Mouse (Mus musculus) liver, adult (tissue): Measurements from ENCODE around the gene Nacad.

Experiments used
- GATA4 ChIP-seq: IDR thresholded peaks from 2 replicates; pipeline ENCODE4 v1.6.1; 2014; ENCODE audit warnings: mild to moderate bottlenecking, low read length; ENCODE audit not compliant: insufficient replicate concordance

Nacad gene

GRCm38 (mm10) chr11:6566496-6566895, 39.4 kb downstream of the Nacad start:
- no peak for TF ChIP-seq GATA4

GRCm38 (mm10) chr11:6563201-6563600, 42.7 kb downstream of the Nacad start:
- TF ChIP-seq GATA4, result no peak

DNA sequence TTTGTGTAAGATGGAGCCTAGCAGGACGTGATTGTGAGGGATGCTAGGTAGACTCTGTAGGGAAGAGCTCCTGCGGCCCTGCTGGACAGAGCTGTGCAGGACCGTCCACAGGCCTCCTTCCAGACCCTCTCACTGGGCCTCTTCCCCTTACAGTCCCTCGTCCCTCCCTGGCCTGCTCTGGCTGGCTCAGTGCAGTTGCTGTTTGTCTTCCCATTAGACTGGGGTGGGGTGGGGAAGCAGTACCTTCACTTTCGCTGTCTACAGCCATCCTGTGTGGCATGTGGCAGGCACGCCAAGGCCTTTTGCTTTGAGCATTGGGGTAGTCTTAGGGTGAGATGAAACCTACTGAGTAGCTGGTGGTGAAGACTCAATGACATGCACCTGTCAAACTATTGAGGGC, 43.5 kb downstream of the Nacad start:
- no peak for TF ChIP-seq GATA4

GRCm38 (mm10) chr11:6561474-6561873, 44.4 kb downstream of the Nacad start:
- no peak for TF ChIP-seq GATA4

DNA sequence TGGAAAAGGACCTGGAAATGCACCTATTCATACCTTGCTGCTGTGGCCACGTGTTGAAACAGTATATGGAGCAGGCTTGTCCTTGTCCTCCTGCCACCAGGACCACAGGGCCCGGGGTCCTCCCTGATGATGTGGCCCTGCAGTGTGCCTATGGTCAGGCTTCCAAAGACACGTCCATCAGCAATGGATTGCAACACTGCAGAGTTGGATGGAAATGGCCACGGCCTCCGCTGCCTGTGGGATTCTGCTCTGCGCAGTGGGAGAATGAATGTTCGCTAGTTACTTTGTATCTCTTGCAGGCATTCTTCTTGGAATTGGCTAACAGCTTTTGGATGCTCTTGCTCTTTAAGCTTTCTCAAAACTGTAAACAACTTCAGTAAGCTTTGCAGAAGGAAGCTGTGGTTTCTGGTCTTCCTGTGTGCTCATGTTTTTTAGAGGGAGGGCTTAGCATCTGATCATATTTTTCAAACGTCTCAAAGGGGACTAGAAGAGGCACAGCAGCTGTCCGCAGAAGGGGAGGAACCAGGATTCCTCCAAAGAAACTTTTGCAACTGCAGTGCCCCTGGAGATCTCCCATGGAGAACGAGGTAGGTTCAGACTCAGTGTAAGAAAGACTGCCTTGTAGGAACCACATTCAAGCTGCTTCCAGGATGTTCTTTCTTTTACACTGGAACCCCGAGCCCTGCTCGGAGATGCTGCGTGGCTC, 45.0 kb downstream of the Nacad start:
- no peak for TF ChIP-seq GATA4

DNA sequence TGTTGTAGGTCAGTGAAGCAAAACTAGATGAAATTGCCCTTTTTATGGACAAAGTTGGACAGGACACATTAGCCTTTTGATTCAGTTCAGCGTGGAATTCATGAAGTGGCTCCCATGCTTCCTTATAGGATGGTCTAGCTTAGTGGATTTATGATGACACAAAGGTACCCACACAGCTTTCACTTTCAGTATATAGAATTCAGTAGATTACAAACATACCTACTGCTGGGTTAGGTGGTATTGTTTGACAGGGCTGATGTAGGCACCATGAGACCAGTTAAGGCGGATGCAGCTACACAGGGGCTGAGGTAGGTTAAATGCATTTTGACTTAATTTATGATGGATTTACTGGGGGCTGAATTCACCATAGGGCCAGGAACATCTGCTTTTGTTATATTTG, 45.9 kb downstream of the Nacad start:
- no peak for TF ChIP-seq GATA4

GRCm38 (mm10) chr11:6558234-6558633, 47.6 kb downstream of the Nacad start:
- no peak for TF ChIP-seq GATA4

DNA sequence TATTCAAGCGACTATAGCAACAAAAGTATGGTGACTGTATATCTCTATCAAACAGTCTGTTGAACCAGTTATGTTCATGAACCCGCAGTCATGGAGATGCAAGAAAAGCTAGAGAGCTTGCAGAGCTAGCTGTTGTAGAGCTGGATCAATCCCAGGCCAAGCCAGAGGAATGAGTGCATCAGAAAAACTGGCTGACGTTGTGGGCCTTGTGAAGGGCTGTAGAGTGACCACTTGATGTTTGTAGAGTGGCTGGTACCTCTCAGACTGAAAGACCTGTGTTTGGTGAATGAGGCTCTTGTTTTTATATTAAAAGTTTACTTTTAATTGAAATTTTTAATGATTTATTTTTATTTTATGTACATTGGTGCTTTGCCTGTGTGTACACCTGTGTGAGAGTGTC, 55.7 kb downstream of the Nacad start:
- no peak for TF ChIP-seq GATA4

DNA sequence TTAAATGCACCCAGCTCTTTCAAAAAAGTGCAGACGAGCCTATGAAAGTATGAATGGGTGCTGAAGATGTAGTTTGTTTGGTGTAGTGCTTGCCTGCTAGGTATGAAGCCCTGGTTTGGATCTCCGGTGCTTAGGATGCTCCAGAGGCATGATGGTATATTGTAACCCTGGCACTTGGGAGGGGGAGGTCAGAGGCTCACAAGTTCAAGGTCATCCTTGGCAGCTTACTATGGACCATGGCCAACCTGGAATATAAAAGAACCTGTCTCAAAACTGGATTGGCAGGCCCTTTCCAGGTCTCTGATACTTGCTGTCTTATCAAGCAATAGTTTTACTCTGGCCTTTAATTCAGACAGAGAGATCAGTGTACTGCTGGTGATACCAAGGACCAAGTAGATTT, 56.1 kb downstream of the Nacad start:
- TF ChIP-seq GATA4, result no peak
